Mouse (Mus musculus): Measurements from ENCODE around the gene Fbxw4.

Fbxw4 gene

DNA sequence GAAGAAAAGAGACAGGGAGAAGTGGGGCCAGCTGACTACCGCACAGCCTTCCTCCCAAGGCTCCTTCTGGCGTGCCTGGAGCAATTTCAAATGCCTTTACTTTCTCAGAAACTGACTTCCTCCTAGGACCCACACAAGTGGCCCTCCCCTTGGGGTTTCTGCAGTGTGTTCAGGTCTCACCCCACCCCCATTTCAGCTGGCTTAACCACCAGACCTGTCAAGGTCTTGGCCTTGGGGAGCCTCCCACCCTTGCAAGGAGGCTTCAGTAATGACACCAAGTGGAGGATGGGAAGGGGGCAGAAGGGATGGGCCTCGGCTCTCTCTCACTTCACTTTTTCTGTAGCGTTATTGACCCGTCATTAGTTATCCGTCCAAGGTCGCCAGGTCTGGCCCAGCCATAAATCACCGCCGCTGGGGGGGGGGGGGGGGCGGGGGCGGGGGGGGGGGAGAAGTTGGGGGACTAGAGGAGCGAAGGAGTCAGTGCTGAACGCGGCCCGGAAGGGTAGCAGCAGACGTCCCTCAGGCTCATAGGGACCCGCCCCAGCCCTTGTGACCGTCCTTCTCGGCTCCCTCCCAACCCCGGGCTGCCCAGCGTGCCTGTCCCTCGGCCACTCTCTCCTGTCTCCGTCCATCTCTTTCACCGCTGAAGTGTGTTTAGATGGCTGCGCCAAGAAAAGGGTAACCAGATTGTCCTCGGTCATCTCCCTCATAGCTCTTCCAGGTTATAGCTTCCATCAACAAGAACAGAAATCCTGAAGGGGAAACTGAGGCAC lies 115.8 kb downstream of the Fbxw4 start:
- in situ Hi-C loops (cut with MboI, MseI) = no loop called here

DNA sequence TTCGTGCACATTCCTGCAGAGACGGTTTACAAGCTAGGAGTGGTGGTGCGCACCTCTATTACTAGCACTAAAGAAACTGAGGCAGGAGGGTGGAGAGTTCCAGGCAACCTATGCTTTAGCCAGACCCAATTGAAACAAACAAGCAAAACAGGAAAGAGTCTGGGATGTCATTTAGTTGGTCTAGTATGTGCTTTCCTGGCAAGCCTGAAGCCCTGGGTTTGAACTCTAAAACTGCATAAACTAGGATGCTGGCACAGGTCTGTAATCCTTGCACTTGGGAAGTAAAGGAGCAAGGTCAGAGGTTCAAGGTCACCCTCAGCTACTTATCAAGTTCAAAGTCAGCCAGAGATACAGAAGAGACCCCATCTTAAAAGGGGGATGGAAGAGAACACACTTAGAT lies 118.1 kb downstream of the Fbxw4 start:
- in situ Hi-C loops (cut with MboI, MseI) = no loop called here

DNA sequence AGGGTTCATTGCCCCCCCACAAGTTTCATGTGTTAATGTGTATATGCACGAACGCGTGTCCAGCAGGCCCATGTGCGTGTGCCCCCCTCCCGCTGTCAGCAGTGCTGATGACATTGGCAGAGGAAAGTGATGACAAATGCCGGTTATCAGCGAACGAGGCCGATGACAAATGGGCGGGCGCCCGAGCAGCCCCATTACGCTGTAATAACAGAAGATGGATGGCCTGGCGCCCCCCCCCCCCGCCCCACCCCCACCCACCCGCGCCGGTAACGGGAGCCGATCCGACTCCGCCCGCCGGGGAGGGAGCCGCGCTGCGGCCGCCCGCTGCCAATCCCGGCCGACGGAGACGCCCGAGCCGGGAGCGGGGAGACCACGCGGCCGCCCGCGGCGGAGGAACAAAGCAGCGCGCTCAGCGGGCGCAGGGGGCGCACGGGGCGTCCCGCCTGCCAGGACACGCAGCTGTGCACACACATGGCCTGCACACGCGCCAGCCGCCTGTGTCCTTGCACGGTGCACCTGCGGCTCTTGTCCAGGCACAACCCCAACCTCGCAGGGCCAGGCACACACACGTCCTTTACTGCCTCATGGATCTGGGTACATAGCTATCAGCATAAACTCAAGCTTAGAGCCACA lies 118.6 kb downstream of the Fbxw4 start:
- in situ Hi-C loops (cut with MboI, MseI) = no loop called here

DNA sequence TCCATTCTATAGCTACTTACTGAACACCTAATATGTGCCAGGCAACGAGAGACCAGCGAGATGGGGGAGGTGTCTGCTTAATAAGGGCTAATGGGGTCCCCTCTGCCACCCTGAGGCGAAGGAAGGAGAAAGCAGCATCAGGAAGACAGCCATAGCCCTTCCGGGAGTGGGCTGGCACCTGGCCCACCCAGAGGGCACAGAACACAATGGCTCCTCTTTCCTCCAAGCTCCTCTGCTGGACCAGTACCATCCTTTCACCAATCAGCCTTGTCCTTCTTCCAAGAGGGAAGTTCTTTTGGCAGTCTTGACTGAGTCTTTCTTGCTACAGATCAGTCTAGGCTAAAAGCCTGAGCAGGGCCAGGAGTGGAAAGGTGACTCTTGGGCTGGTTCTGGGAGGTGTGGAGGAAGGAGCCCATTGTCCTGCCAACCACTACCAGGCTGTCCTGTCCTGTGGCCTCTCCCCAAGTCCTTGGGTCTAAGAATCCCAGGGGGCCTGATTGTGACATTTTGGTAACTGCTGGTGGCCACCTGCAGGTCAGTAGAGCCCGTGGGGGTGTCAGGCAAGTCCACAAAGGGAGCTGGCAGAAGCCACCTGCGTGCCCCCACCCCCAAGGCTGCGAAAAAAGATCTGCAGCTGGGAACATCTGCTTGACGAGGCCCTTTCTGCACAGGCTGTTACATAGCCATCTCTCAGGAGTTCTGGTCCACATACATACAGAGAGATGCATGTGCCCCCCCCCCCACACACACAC lies 119.3 kb downstream of the Fbxw4 start:
- in situ Hi-C loops (cut with MboI, MseI) = no loop called here

DNA sequence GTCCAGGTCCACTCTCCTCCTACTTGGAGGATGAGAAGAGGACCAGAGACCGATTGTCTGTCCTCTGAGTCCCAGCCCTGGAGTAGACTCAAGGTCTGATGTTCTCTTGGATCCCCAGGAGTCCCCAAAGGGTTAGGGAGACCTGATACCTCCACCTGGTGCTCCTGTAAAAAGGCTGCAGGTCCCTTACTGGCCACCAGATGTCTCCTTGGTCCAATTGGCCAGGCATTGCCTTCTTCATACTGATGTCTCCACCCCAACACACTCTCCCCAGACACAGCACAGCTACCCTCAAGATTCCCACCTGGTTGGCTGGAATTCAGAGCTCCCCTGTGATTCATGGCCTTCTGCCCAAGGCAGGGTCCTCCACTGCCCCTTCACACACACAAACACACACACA lies 122.6 kb downstream of the Fbxw4 start:
- in situ Hi-C loops (cut with MboI, MseI) = loop anchor here in 1 of 2 experiments (5.0 kb wide), 1 partner anchor 1235 kb away; no protein-coding TSS in a partner anchor

DNA sequence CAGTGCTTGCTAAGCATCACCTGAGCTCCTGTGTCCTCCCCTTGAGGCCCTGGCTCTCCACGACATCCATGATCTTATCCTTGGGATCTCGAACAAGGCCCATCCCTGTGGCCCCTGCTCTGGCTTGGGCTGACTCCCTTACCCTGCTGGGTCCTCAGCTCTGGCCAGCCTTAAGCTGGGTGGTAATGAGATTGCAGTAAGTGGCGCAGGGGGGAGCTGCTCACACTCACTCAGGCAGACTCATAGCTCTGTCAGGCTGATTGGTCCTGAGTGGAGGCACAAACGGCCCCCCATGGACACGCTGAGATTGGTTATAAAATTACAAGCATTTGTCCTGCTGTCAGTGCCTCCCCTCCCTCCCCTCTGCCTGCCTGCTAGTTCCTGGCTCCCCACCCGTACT lies 124.2 kb downstream of the Fbxw4 start:
- in situ Hi-C loops (cut with MboI, MseI) = loop anchor here in 1 of 2 experiments (5.0 kb wide), 1 partner anchor 1236 kb away; no protein-coding TSS in a partner anchor

DNA sequence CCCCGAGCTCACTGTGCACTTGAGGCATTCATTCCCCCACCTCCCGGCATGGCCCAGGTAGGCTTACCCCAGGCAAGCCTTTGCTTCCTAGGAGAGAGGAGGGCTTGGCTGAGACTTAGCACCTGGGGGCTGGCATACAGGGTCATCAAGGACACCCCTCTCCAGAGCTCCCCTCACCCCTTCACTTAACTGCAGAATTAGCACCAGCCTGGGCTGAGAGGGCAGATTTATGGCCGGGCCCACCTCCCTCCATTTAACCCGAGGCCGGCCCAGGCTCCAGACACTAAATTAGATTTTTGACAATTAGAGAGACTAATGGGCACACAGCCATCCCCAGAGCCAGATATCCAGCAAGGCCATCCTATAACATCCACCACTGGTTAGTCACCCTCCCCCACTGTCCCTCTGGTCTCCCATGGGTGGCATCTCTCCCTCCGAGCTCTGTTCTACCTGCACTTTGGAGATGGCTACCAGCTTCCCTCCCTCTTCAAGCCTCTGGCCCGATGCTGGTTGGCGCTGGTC lies 124.8 kb downstream of the Fbxw4 start:
- in situ Hi-C loops (cut with MboI, MseI) = loop anchor here in 1 of 2 experiments (5.0 kb wide), 1 partner anchor 1237 kb away; no protein-coding TSS in a partner anchor

DNA sequence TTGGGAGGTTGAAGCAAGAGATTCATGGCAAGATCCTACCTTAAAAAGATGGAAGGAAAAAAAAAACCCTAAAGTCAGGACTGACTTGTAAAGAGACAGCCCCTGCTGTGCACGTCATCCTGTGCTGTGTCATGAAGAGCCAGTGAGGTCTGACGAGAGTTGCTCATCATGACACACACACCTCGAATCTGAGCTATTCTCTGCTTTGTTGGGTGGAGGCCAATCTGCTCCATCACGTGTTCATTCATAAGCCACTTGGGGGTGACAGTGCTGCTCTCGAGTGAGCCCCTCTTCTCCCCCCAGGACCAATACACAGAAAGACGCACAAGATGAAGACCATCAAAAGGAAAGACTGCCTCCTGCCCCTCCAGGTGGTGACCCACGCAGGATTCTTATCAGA lies 126.5 kb downstream of the Fbxw4 start:
- in situ Hi-C loops (cut with MboI, MseI) = no loop called here

DNA sequence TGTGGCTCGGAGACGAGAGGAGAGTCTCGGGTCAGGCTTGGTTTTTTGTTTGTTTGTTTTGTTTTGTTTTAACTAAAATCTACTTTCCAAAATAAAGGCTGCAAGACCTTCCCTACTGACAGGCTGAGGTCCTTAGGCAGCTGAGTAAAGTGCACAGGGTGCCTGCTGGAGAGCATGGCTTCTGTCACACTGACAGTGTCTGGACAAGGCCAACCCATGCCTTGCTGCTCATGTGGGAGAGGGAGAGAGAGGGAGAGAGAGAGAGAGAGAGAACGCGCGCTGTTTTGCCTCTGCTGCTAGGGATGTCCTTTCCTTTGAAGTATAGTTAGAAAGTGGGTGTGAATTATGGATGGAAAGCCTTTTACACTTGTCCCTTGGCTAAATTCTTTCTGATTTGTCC lies 128.6 kb downstream of the Fbxw4 start:
- in situ Hi-C loops (cut with MboI, MseI) = no loop called here

DNA sequence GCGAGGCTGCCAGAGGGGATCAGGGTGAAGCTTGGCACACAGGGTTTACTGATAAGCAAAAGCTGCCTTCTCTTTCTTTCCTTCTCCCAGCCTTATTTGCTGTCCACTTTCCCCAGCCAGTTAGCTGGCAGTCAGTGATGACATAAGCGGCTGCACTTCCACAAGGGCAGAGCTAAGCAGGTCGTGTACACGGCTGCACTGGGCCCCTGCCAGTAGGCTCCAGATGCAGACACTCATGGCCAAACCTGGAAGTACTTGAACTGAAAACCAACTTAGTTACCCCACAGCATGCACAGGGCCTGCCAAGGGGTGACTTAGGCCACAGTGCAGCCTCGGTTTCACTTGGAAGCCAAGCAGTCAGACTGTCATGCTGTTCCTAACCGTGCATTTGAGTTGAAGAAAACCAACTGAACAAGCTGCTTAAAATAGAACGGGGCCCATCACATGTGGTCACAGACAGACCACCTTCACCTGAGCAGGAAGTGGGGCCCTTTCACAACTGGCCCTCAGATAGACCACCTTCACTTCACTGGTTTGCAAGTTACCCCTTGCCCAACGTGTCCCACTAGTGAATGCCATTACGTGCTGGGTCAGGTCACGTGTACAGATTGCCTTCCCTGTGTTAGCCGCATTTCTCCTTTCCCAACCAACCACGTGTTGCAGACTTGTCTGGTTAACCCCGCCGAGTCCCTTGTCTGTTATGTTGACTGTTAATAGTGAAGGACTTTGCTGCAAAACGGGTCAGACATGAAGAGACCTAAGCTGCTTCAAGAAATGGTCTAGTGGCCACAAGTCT lies 129.7 kb downstream of the Fbxw4 start:
- in situ Hi-C loops (cut with MboI, MseI) = no loop called here

DNA sequence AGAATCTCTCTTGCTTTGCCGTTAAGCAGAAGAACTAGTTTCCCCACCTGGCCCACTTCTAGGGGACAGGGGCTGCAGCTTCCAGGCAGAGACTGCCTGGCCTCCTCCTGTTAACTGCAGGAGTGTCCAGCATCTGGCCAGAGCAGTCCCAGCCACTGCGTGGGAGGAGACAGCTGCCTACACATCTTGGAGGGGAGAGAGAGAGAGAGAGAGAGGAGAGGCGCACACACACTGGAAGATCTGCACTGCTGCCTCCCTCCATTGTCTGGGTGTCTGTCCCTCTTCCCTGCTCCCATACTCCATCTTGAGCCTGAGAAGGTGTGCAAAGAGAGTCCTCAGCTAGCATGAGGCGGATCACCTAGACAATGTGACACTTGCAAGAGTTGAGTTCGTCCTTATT lies 130.8 kb downstream of the Fbxw4 start:
- in situ Hi-C loops (cut with MboI, MseI) = no loop called here

All from T-helper 17 cell (primary cell).